Mouse (Mus musculus) megakaryocyte-erythroid progenitor cell, adult 5 weeks (primary cell): ENCODE measurements around the gene Bbs10. TPM values are rescaled to one million over a fixed set of nuclear protein-coding genes. Genes with fewer than 3 reads are reported as not detected.

Experiments
- polyA plus RNA-seq: library from polyadenylated mRNA; stranded (reverse); fragments of >175 nt; gene quantifications from 2 replicates; pipeline ENCODE4 v1.2.3, GENCODE M21; 2012

The Bbs10 gene
- polyA plus RNA-seq = 0.26 and 0.32 TPM in 2 replicates

GRCm38 (mm10) chr10:111298140-111299098 lies at the start of gene Bbs10:
TSS of gene Bbs10 (plus strand) at chr10:111298679.

Other genes starting within 250 kb of the Bbs10 start
- gene Osbpl8, start 133.9 kb upstream of the Bbs10 start, polyA plus RNA-seq = 7.4 and 12.6 TPM in 2 replicates
- 211 and 244 TPM in 2 replicates for gene Nap1l1, start 174.5 kb downstream of the Bbs10 start, polyA plus RNA-seq
- 105 and 132 TPM in 2 replicates for gene Phlda1, start 207.6 kb downstream of the Bbs10 start, polyA plus RNA-seq